Mouse (Mus musculus) embryonic fibroblast, embryonic 13.5 days (primary cell): ENCODE measurements around the gene Inpp5a.

Experiments
- CTCF ChIP-seq: IDR thresholded peaks from 2 replicates; pipeline ENCODE4 v1.5.1; 2011; ENCODE audit warnings: mild to moderate bottlenecking, control low read depth, low read length, moderate library complexity, borderline replicate concordance; ENCODE audit not compliant: insufficient read depth
- POLR2A ChIP-seq: IDR thresholded peaks from 2 replicates; pipeline ENCODE4 v1.6.1; 2011; ENCODE audit warnings: low read depth, mild to moderate bottlenecking, control low read depth, low read length, moderate library complexity

- no peak for TF ChIP-seq CTCF
- TF ChIP-seq POLR2A, result no peak
Measured at GRCm38 (mm10) chr7:139565998-139566397, 177.1 kb downstream of the Inpp5a start.
